16 mouse cellular contexts compared by ENCODE assay signal in genomic region chr10:93649127-93649526, GRCm38 (mm10). TPM values are rescaled to one million over a fixed set of nuclear protein-coding genes. Genes with fewer than 3 reads are reported as not detected.
A peak's percentile ranks its signal among the peaks of the same experiment; 100 is the strongest.
DNase-seq lines count a peak whose midpoint lies in the region; ATAC-seq and TF ChIP-seq lines count a peak whose summit lies in the region.
"Had no signal": no experiment of that assay in that cellular context is flagged by ENCODE, and none has a peak within 500 bp of the region (broad histone marks: within the 10 kb centered on the region; RNA-seq: fewer than 3 reads in every experiment).

No protein-coding gene starts in this region.

- H3K27me3 ChIP-seq in heart, embryonic 13.5 days (replicated peaks), result peaks cover 76% of the 10 kb centered on the region
- H3K27me3 ChIP-seq in heart, embryonic 12.5 days (replicated peaks), result peaks cover 57% of the 10 kb centered on the region
- no peaks in the 10 kb centered on the region for H3K27me3 ChIP-seq in thymus, adult 2 months (ENCODE audit: control insufficient read depth, insufficient read depth, low read length)
- H3K27me3 ChIP-seq: embryonic facial prominence, embryonic 12.5 days; Patski had no signal

- peak; percentile 10 for TF ChIP-seq CTCF in left cerebral cortex, adult 2 months (IDR thresholded peaks at IDR 0.05)
- no peak for TF ChIP-seq CTCF in thymus, adult 2 months (IDR thresholded peaks at IDR 0.05; ENCODE audit: borderline replicate concordance, control insufficient read depth, extremely low read depth, insufficient read depth, low read length, poor library complexity)

- H3K9me3 ChIP-seq in heart, embryonic 13.5 days, result no peaks in the 10 kb centered on the region
- H3K9me3 ChIP-seq in heart, embryonic 12.5 days (replicated peaks), result no peaks in the 10 kb centered on the region
- H3K9me3 ChIP-seq: embryonic facial prominence, embryonic 12.5 days; kidney, embryonic 15.5 days had no signal

- TF ChIP-seq POLR2A in thymus, adult 2 months (IDR thresholded peaks at IDR 0.05; ENCODE audit: control insufficient read depth, extremely low read depth, insufficient read depth, low read length, poor library complexity), result no peak

- 78% methylated on average over 5 of the region's 5 CpGs for WGBS in heart, embryonic 13.5 days
- 72% methylated on average over 5 of the region's 5 CpGs for WGBS in heart, embryonic 12.5 days
- WGBS in thymus, adult 2 months, result 90% methylated on average over 5 of the region's 5 CpGs

- no peak overlapping the region for H3K9ac ChIP-seq in heart, embryonic 13.5 days
- no peak overlapping the region for H3K9ac ChIP-seq in heart, embryonic 12.5 days
- H3K9ac ChIP-seq: embryonic facial prominence, embryonic 12.5 days; hindbrain, embryonic 14.5 days; kidney, embryonic 15.5 days had no signal

- 0 out of 2 replicates have a peak, but pooled peaks cover 4% of the 10 kb centered on the region for H3K36me3 ChIP-seq in heart, embryonic 13.5 days
- no peaks in the 10 kb centered on the region for H3K36me3 ChIP-seq in heart, embryonic 12.5 days
- no peaks in the 10 kb centered on the region for H3K36me3 ChIP-seq in thymus, adult 2 months (ENCODE audit: control insufficient read depth, insufficient read depth, low read length)
- H3K36me3 ChIP-seq: kidney, embryonic 15.5 days had no signal

- H3K4me3 ChIP-seq in heart, embryonic 13.5 days, result no peak overlapping the region
- H3K4me3 ChIP-seq in heart, embryonic 12.5 days, result no peak overlapping the region
- H3K4me3 ChIP-seq in left cerebral cortex, adult 2 months, result no peak overlapping the region
- no peak overlapping the region for H3K4me3 ChIP-seq in thymus, adult 2 months (ENCODE audit: control insufficient read depth, insufficient read depth, low read length)
- H3K4me3 ChIP-seq: embryonic facial prominence, embryonic 12.5 days; kidney, embryonic 15.5 days had no signal

- H3K4me2 ChIP-seq in heart, embryonic 13.5 days, result no peak overlapping the region
- H3K4me2 ChIP-seq in heart, embryonic 12.5 days, result no peak overlapping the region
- H3K4me2 ChIP-seq: embryonic facial prominence, embryonic 12.5 days; hindbrain, embryonic 14.5 days; kidney, embryonic 15.5 days had no signal

- peak overlapping the region; percentile 78 for H3K27ac ChIP-seq in heart, embryonic 13.5 days (replicated peaks)
- no peak overlapping the region for H3K27ac ChIP-seq in heart, embryonic 12.5 days (ENCODE audit: poor library complexity, severe bottlenecking)
- H3K27ac ChIP-seq in left cerebral cortex, adult 2 months, result no peak overlapping the region
- no peak overlapping the region for H3K27ac ChIP-seq in thymus, adult 2 months (ENCODE audit: control insufficient read depth, insufficient read depth, low read length)
- H3K27ac ChIP-seq: embryonic facial prominence, embryonic 12.5 days; hindbrain, embryonic 14.5 days; kidney, embryonic 15.5 days had no signal

- intact Hi-C loops in left cerebral cortex, adult 2 months (cut with DNase I), result no loop called here
- intact Hi-C loops in left cerebral cortex, postnatal 14 days (cut with DNase I), result no loop called here

- H3K4me1 ChIP-seq in heart, embryonic 13.5 days, result peaks cover 28% of the 10 kb centered on the region
- peaks cover 28% of the 10 kb centered on the region for H3K4me1 ChIP-seq in heart, embryonic 12.5 days (replicated peaks)
- H3K4me1 ChIP-seq in thymus, adult 2 months (replicated peaks; ENCODE audit: control insufficient read depth, insufficient read depth, low read length), result no peaks in the 10 kb centered on the region
- H3K4me1 ChIP-seq: embryonic facial prominence, embryonic 12.5 days; kidney, embryonic 15.5 days had no signal

- no peak for ATAC-seq in heart, embryonic 13.5 days (ENCODE audit: extremely low read depth, insufficient number of reproducible peaks, low FRiP score, low TSS enrichment)
- ATAC-seq in heart, embryonic 12.5 days (ENCODE audit: insufficient number of reproducible peaks, low FRiP score), result no peak

- DNase-seq in left cerebral cortex, adult 2 months (ENCODE audit: extremely low spot score in 1 of 2, low spot score in 2 of 2), result no peak
- DNase-seq in left cerebral cortex, postnatal 14 days (ENCODE audit: low spot score in 2 of 2), result no peak
- DNase-seq in thymus, postnatal 4 days, result peak; percentile 20
- no peak for DNase-seq in thymus, adult 2 months
- DNase-seq in Muller cell, postnatal 12 days (ENCODE audit: inconsistent ontology term), result no peak
- no peak for DNase-seq in yolk sac, embryonic 10.5 days (ENCODE audit: low spot score)
- DNase-seq: gastrocnemius, postnatal 10 days; lung, postnatal 14 days; right cerebral cortex, postnatal 25 days; thymus, adult 18-20 months had no signal

RNA-seq across cellular contexts. Expression of gene Ntn4, which starts 8.6 kb away (rescaled TPM):
- 0.82 and 1.3 TPM in 2 replicates for polyA plus RNA-seq in heart, embryonic 13.5 days (2015; fragmentation: Nextera tagmentation; extraction: Ambion mirVana)
- 0.48 and 1.3 TPM in 2 replicates for polyA plus RNA-seq in heart, embryonic 12.5 days (2016; fragmentation: Nextera tagmentation; extraction: Ambion mirVana)
- total RNA-seq in left cerebral cortex, adult 2 months (2021), result 10 to 100 TPM in 1 of 2 experiments, 1 to 10 TPM in 1; 9.1 to 11.5 TPM
- 10 to 100 TPM; 11.7 to 16.1 TPM for total RNA-seq in left cerebral cortex, postnatal 14 days (2021)
- 1.1 and 1.3 TPM in 2 replicates for polyA plus RNA-seq in thymus, adult 2 months (2012; rRNA removed)

RNA-seq across cellular contexts. Expression of gene Snrpf, which starts 59.6 kb away (rescaled TPM):
- 70.7 and 82.9 TPM in 2 replicates for polyA plus RNA-seq in heart, embryonic 13.5 days (2015; fragmentation: Nextera tagmentation; extraction: Ambion mirVana)
- polyA plus RNA-seq in heart, embryonic 12.5 days (2016; fragmentation: Nextera tagmentation; extraction: Ambion mirVana), result 84.8 and 85.4 TPM in 2 replicates
- total RNA-seq in left cerebral cortex, adult 2 months (2021), result 10 to 100 TPM; 10.7 to 12.9 TPM
- total RNA-seq in left cerebral cortex, postnatal 14 days (2021), result 10 to 100 TPM; 12.9 to 15.2 TPM
- 88.9 and 92.2 TPM in 2 replicates for polyA plus RNA-seq in thymus, adult 2 months (2012; rRNA removed)
